Mouse (Mus musculus) liver, embryonic 16.5 days (tissue): ENCODE data around the gene Sp6. TPM values are rescaled to one million over a fixed set of nuclear protein-coding genes. Genes with fewer than 3 reads are reported as not detected.

Source experiments
- ATAC-seq: fragments of 200-750 bp; cut with Nextera tagmentation; 2 replicates; pipeline ENCODE4 v1.8.0; 2017; ENCODE audit warnings: low read depth, mild to moderate bottlenecking, moderate number of reproducible peaks, moderate library complexity
- H3K27ac ChIP-seq: fragments of 300-500 bp; sonication (generic); 2 replicates; pipeline ENCODE4 v1.5.1; 2014; ENCODE audit warnings: mild to moderate bottlenecking, low read length
- H3K27me3 ChIP-seq: fragments of 300-500 bp; sonication (generic); 2 replicates; pipeline ENCODE4 v1.6.1; 2014; ENCODE audit warnings: low read depth, low read length, mixed read lengths; ENCODE audit not compliant: control insufficient read depth, insufficient read depth
- H3K36me3 ChIP-seq: fragments of 300-500 bp; sonication (generic); 2 replicates; pipeline ENCODE4 v1.6.1; 2014; ENCODE audit warnings: mild to moderate bottlenecking; ENCODE audit not compliant: control insufficient read depth, insufficient read depth
- H3K4me1 ChIP-seq: fragments of 300-500 bp; sonication (generic); 2 replicates; pipeline ENCODE4 v1.6.1; 2014; ENCODE audit warnings: low read depth, low read length, mixed read lengths; ENCODE audit not compliant: control insufficient read depth
- H3K4me2 ChIP-seq: fragments of 300-500 bp; sonication (generic); 2 replicates; pipeline ENCODE4 v1.6.1; 2014; ENCODE audit warnings: low read depth, low read length, mixed read lengths
- H3K4me3 ChIP-seq: fragments of 300-500 bp; sonication (generic); 2 replicates; pipeline ENCODE4 v1.5.1; 2014; ENCODE audit warnings: low read depth, mild to moderate bottlenecking, low read length
- H3K9ac ChIP-seq: fragments of 300-500 bp; sonication (generic); 2 replicates; pipeline ENCODE4 v1.6.1; 2014; ENCODE audit warnings: low read depth, low read length
- H3K9me3 ChIP-seq: fragments of 300-500 bp; sonication (generic); replicated peaks from 2 replicates; pipeline ENCODE4 v1.6.1; 2016; ENCODE audit warnings: low read length; ENCODE audit not compliant: control insufficient read depth
- WGBS: fragments of 180-500 bp; shearing (Covaris S2); extraction: QIAGEN DNeasy Blood & Tissue Kit; methylation state at CpG from one replicate; pipeline ENCODE4 v1.1.7; 2014; ENCODE audit not compliant: insufficient replicate concordance; 5-methylcytosine and 5-hydroxymethylcytosine counted together
- polyA plus RNA-seq: library from polyadenylated mRNA; unstranded; fragments of >200 nt; fragmentation: Nextera tagmentation; extraction: Ambion mirVana; gene quantifications from 2 replicates; pipeline ENCODE4 v1.2.1, GENCODE M21; 2015

The Sp6 gene
- polyA plus RNA-seq, 1 experiment from 2014 or later = not detected

- peaks cover 32% of the 10 kb centered on the region for H3K4me1 ChIP-seq
- no peaks in the 10 kb centered on the region for H3K9me3 ChIP-seq
- WGBS = 17% methylated on average over 17 of the region's 17 CpGs
- no peak for ATAC-seq
- peak overlapping the region; percentile 97 for H3K27ac ChIP-seq
- peak overlapping the region; percentile 74 for H3K4me3 ChIP-seq
- no peaks in the 10 kb centered on the region; the same call in 1 of the 2 replicates for H3K27me3 ChIP-seq
- H3K9ac ChIP-seq = peak overlapping the region; percentile 87
- no peaks in the 10 kb centered on the region for H3K36me3 ChIP-seq
- H3K4me2 ChIP-seq = peak overlapping the region; percentile 95
These were observed 34.6 kb upstream of the Sp6 start for GRCm38 (mm10) chr11:96978401-96979246.

- Histone ChIP-seq H3K4me1 (peaks cover 32% of the 10 kb centered on the region), H3K27me3 (no peaks in the 10 kb centered on the region; the same call in 1 of the 2 replicates), H3K27ac (peak overlapping the region; percentile 97; the same call in 1 of the 2 replicates), H3K4me3 (no peak overlapping the region), H3K9me3 (no peaks in the 10 kb centered on the region), H3K36me3 (no peaks in the 10 kb centered on the region), H3K4me2 (no peak overlapping the region), H3K9ac (no peak overlapping the region; the same call in 1 of the 2 replicates)
- 75% methylated on average over 7 of the region's 7 CpGs for WGBS
- ATAC-seq = no peak
These were observed 33.9 kb upstream of the Sp6 start for GRCm38 (mm10) chr11:96979329-96979728.

- Histone ChIP-seq H3K4me2 (no peak overlapping the region), H3K27ac (no peak overlapping the region), H3K36me3 (no peaks in the 10 kb centered on the region), H3K4me1 (peaks cover 32% of the 10 kb centered on the region), H3K9me3 (no peaks in the 10 kb centered on the region), H3K27me3 (peaks cover 4% of the 10 kb centered on the region; the same call in 1 of the 2 replicates), H3K4me3 (no peak overlapping the region), H3K9ac (no peak overlapping the region)
- 66% methylated on average over 5 of the region's 5 CpGs for WGBS
- ATAC-seq = no peak
These were observed 33.2 kb upstream of the Sp6 start for GRCm38 (mm10) chr11:96980021-96980420.

GRCm38 (mm10) chr11:96981461-96981860 lies 31.7 kb upstream of the Sp6 start:
- no peak overlapping the region for H3K27ac ChIP-seq
- ATAC-seq = no peak

GRCm38 (mm10) chr11:96982355-96982754 lies 30.8 kb upstream of the Sp6 start:
- Histone ChIP-seq H3K4me2 (no peak overlapping the region), H3K4me3 (no peak overlapping the region), H3K9me3 (no peaks in the 10 kb centered on the region), H3K27me3 (peaks cover 12% of the 10 kb centered on the region), H3K4me1 (peaks cover 18% of the 10 kb centered on the region), H3K36me3 (no peaks in the 10 kb centered on the region), H3K9ac (no peak overlapping the region), H3K27ac (no peak overlapping the region)
- 3% methylated on average over 7 of the region's 7 CpGs for WGBS
- ATAC-seq = no peak

More at GRCm38 (mm10) chr11:96981461-96981860, 31.7 kb upstream of the Sp6 start:
- Histone ChIP-seq H3K4me2 (no peak overlapping the region), H3K27me3 (peaks cover 6% of the 10 kb centered on the region), H3K4me3 (no peak overlapping the region), H3K9me3 (no peaks in the 10 kb centered on the region), H3K36me3 (no peaks in the 10 kb centered on the region), H3K4me1 (peaks cover 18% of the 10 kb centered on the region), H3K9ac (no peak overlapping the region; the same call in 1 of the 2 replicates)
- 76% methylated on average over 15 of the region's 15 CpGs for WGBS

GRCm38 (mm10) chr11:96982859-96983258 lies 30.3 kb upstream of the Sp6 start, which contains the start of gene Sp2:
Gene Sp2, minus strand, starts transcription at chr11:96982959.
- ATAC-seq = no peak
- Histone ChIP-seq H3K9me3 (no peaks in the 10 kb centered on the region), H3K27me3 (peaks cover 17% of the 10 kb centered on the region), H3K36me3 (no peaks in the 10 kb centered on the region), H3K4me2 (no peak within 1 kb of the TSS), H3K27ac (no peak within 1 kb of the TSS), H3K9ac (no peak within 1 kb of the TSS), H3K4me1 (peaks cover 20% of the 10 kb centered on the region), H3K4me3 (no peak within 1 kb of the TSS)
- WGBS = 66% methylated on average over 7 of the region's 7 CpGs

GRCm38 (mm10) chr11:96984903-96985302 lies 28.3 kb upstream of the Sp6 start:
- Histone ChIP-seq H3K27me3 (peaks cover 27% of the 10 kb centered on the region), H3K36me3 (no peaks in the 10 kb centered on the region), H3K4me3 (no peak overlapping the region), H3K9ac (no peak overlapping the region), H3K27ac (no peak overlapping the region), H3K4me1 (peaks cover 5% of the 10 kb centered on the region; the same call in 1 of the 2 replicates), H3K4me2 (no peak overlapping the region), H3K9me3 (no peaks in the 10 kb centered on the region)
- ATAC-seq = no peak
- WGBS = 50% methylated on average over 4 of the region's 4 CpGs

GRCm38 (mm10) chr11:96986463-96986862 lies 26.7 kb upstream of the Sp6 start:
- ATAC-seq = no peak
- no peaks in the 10 kb centered on the region for H3K9me3 ChIP-seq
- H3K4me3 ChIP-seq = no peak overlapping the region
- H3K27me3 ChIP-seq = peaks cover 27% of the 10 kb centered on the region
- H3K9ac ChIP-seq = no peak overlapping the region
- H3K4me2 ChIP-seq = no peak overlapping the region
- no peak overlapping the region for H3K27ac ChIP-seq
- peaks cover 2% of the 10 kb centered on the region; the same call in 1 of the 2 replicates for H3K4me1 ChIP-seq
- 45% methylated on average over 3 of the region's 3 CpGs for WGBS
- no peaks in the 10 kb centered on the region for H3K36me3 ChIP-seq
